Mouse (Mus musculus) megakaryocyte, embryonic 14.5 days (primary cell): ENCODE results near the gene Dhx9.

Source experiments
- FLI1 ChIP-seq: IDR thresholded peaks from 2 replicates; pipeline ENCODE4 v1.6.1; 2012; ENCODE audit warnings: low read length, inconsistent platforms, mixed read lengths
- GATA1 ChIP-seq: IDR thresholded peaks from 3 replicates; pipeline ENCODE4 v1.6.1; 2012; ENCODE audit warnings: mixed read lengths, low read length, inconsistent platforms, borderline replicate concordance

DNA sequence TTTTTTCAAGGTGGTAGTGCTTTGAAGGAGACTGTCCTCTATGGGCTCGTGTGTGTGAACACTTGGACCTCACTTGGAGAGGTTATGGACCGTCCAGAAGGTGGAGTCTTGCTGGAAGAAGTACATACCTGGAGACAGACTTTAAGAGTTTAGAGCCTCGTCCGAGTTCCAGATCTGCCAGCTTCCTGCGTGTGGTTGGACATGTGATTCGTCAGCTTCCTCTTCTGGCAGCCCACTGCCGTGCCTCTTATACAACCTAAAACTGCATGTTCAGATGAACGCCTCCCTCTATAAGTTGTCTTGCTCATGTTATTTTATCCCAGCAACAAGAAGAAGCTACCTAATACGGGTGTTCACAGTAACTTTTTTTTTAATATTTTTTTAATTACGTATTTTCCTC lies 55.8 kb downstream of the Dhx9 start:
- TF ChIP-seq GATA1, result no peak
- TF ChIP-seq FLI1, result no peak
